Mouse (Mus musculus) liver, adult 2 months (tissue): ENCODE measurements around the gene Atp8a2.
"Not testable (repeated sequence)": the region's sequence is repeated elsewhere in the genome, so short reads cannot be mapped to it uniquely, and the experiment has no call there.

Experiments used
- CTCF ChIP-seq: fragments of 200-500 bp; IDR thresholded peaks from 2 replicates; pipeline ENCODE4 v1.5.1; 2011; ENCODE audit warnings: low read depth, low read length, control low read depth
- POLR2A ChIP-seq: fragments of 200-500 bp; IDR thresholded peaks from 2 replicates; pipeline ENCODE4 v1.6.1; 2011; ENCODE audit warnings: low read length, control low read depth; ENCODE audit not compliant: insufficient read depth; ENCODE audit errors: extremely low read depth

DNA sequence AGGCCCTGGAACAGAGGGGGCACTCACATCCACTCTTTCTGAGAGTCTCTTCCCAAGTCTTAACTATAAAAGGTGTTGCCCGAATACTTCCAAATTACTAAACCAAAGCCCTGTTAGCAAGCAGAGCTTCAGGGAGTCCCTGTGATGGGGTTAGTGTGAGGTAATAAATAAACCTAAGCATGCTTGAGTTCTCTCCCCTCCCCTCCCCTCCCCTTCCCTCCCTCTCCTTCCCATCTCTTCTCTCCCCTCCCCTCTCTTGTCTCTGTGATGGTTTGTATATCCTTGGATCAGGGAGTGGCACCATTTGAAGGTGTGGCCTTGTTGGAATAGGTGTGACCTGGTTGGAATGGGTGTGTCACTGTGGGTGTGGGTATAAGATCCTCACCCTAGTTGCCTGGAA, 267.8 kb downstream of the Atp8a2 start:
- not testable (repeated sequence) for TF ChIP-seq POLR2A, CTCF
